Mouse (Mus musculus): Measurements from ENCODE around the gene Cd163. TPM values are rescaled to one million over a fixed set of nuclear protein-coding genes. Genes with fewer than 3 reads are reported as not detected.

Cd163 gene
- polyA plus RNA-seq, 1 experiment from 2014 or later, result 0.36 TPM

GRCm38 (mm10) chr6:124301447-124302192 is 2.8 kb upstream of the Cd163 start:
- WGBS, result 77% methylated on average over 3 of the region's 3 CpGs
- H3K9me3 ChIP-seq (ENCODE audit: control insufficient read depth, low read length), result no peaks in the 10 kb centered on the region
- no peaks in the 10 kb centered on the region for H3K36me3 ChIP-seq (ENCODE audit: control insufficient read depth, insufficient read depth, low read length)
- no peaks in the 10 kb centered on the region for H3K27me3 ChIP-seq (ENCODE audit: control insufficient read depth, insufficient read depth, low read depth, low read length)
- no peak overlapping the region for H3K27ac ChIP-seq (ENCODE audit: low read length)
- no peaks in the 10 kb centered on the region for H3K4me1 ChIP-seq (replicated peaks; ENCODE audit: control insufficient read depth, insufficient read depth, low read length)
- no peak for ATAC-seq (ENCODE audit: low read depth)
- no peak overlapping the region for H3K4me2 ChIP-seq (ENCODE audit: low read depth, low read length)
- H3K9ac ChIP-seq (ENCODE audit: low read length), result no peak overlapping the region
- H3K4me3 ChIP-seq (ENCODE audit: low read length), result no peak overlapping the region

GRCm38 (mm10) chr6:124308935-124309334 is 4.5 kb downstream of the Cd163 start:
- no peak for ATAC-seq (ENCODE audit: low read depth)
- H3K36me3 ChIP-seq (ENCODE audit: control insufficient read depth, insufficient read depth, low read length), result no peaks in the 10 kb centered on the region
- 78% methylated on average over 8 of the region's 8 CpGs for WGBS
- no peak overlapping the region for H3K27ac ChIP-seq (ENCODE audit: low read length)
- no peaks in the 10 kb centered on the region for H3K4me1 ChIP-seq (replicated peaks; ENCODE audit: control insufficient read depth, insufficient read depth, low read length)
- no peaks in the 10 kb centered on the region for H3K9me3 ChIP-seq (ENCODE audit: control insufficient read depth, low read length)
- no peak overlapping the region for H3K9ac ChIP-seq (ENCODE audit: low read length)
- no peak overlapping the region for H3K4me2 ChIP-seq (ENCODE audit: low read depth, low read length)
- H3K4me3 ChIP-seq (ENCODE audit: low read length), result no peak overlapping the region
- H3K27me3 ChIP-seq (ENCODE audit: control insufficient read depth, insufficient read depth, low read depth, low read length), result no peaks in the 10 kb centered on the region

DNA sequence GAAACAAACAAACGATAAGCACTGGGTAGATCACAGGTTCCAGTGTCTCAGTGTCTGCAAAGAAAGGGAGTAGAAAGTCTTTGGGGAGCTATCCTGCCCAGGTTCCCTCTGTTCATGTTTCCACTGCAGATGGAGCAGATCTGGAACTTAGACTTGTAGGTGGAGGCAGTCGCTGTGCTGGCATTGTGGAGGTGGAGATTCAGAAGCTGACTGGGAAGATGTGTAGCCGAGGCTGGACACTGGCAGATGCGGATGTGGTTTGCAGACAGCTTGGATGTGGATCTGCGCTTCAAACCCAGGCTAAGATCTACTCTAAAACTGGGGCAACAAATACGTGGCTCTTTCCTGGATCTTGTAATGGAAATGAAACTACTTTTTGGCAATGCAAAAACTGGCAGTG is 7.8 kb downstream of the Cd163 start:
- H3K4me1 ChIP-seq (replicated peaks; ENCODE audit: control insufficient read depth, insufficient read depth, low read length), result no peaks in the 10 kb centered on the region
- ATAC-seq (ENCODE audit: low read depth), result no peak
- WGBS, result 85% methylated on average over 6 of the region's 6 CpGs
- no peak overlapping the region for H3K4me2 ChIP-seq (ENCODE audit: low read depth, low read length)
- no peaks in the 10 kb centered on the region for H3K36me3 ChIP-seq (ENCODE audit: control insufficient read depth, insufficient read depth, low read length)
- H3K9ac ChIP-seq (ENCODE audit: low read length), result no peak overlapping the region
- H3K27ac ChIP-seq (ENCODE audit: low read length), result no peak overlapping the region
- no peaks in the 10 kb centered on the region for H3K9me3 ChIP-seq (ENCODE audit: control insufficient read depth, low read length)
- no peaks in the 10 kb centered on the region for H3K27me3 ChIP-seq (ENCODE audit: control insufficient read depth, insufficient read depth, low read depth, low read length)
- H3K4me3 ChIP-seq (ENCODE audit: low read length), result no peak overlapping the region

- Histone ChIP-seq H3K4me1 (replicated peaks; ENCODE audit: control insufficient read depth, insufficient read depth, low read length) (no peaks in the 10 kb centered on the region), H3K27me3 (ENCODE audit: control insufficient read depth, insufficient read depth, low read depth, low read length) (no peaks in the 10 kb centered on the region), H3K9me3 (ENCODE audit: control insufficient read depth, low read length) (no peaks in the 10 kb centered on the region), H3K36me3 (ENCODE audit: control insufficient read depth, insufficient read depth, low read length) (no peaks in the 10 kb centered on the region), H3K27ac (ENCODE audit: low read length) (no peak overlapping the region), H3K4me2 (ENCODE audit: low read depth, low read length) (no peak overlapping the region), H3K4me3 (ENCODE audit: low read length) (no peak overlapping the region), H3K9ac (ENCODE audit: low read length) (no peak overlapping the region)
- 47% methylated on average over 6 of the region's 6 CpGs for WGBS
- ATAC-seq (ENCODE audit: low read depth), result no peak
These were observed 15.9 kb downstream of the Cd163 start for GRCm38 (mm10) chr6:124320371-124320770.

DNA sequence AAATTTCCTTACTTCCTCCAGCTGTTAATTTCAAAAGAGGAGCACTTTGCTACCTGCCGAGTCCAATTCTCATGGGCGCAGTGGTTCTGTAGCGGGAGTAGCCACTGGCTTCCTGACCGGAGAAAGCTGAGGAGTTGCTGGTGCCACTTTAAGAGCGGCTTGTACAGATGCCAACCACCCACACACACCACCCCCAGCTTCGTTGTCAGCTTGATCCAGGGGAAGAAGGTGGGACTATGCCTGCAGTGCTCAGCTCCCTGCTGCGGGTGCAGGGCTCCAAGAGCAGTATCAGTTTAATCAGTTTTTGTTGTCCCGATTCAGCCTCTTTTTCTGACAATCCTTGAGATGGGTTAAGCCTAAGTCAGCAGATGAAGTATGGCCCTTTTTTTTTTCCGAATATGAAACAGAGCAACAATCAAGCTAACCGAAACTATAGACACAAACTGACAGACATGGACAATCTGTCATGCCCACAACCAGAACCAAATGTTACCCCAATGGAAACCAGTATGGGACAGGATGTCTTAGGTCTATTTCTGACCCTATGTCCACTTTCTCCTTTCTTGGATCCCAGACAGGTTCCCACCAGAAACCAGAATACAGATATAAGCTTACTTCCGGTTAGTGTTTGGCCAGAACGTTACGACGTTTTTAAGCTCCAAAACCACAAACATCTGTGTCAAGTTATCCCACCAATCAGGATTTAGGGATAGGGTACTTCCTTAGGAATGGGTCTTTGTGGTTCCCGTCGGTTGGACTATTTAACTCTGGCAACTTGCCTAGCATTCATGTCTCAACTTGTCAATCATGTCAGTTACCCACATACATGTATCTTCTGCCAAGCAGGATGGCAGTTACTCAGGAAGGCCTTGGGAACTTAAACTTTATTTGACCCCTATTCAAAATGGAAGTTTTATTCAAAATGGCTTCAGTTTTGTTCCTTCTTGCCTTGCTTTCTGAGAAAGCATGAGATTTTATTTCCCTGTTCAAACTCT is 17.3 kb downstream of the Cd163 start:
- 72% methylated on average over 16 of the region's 16 CpGs for WGBS
- Histone ChIP-seq H3K4me1 (replicated peaks; ENCODE audit: control insufficient read depth, insufficient read depth, low read length) (no peaks in the 10 kb centered on the region), H3K9me3 (ENCODE audit: control insufficient read depth, low read length) (no peaks in the 10 kb centered on the region), H3K27me3 (ENCODE audit: control insufficient read depth, insufficient read depth, low read depth, low read length) (no peaks in the 10 kb centered on the region), H3K4me2 (ENCODE audit: low read depth, low read length) (no peak overlapping the region), H3K27ac (ENCODE audit: low read length) (no peak overlapping the region), H3K36me3 (ENCODE audit: control insufficient read depth, insufficient read depth, low read length) (no peaks in the 10 kb centered on the region), H3K9ac (ENCODE audit: low read length) (no peak overlapping the region), H3K4me3 (ENCODE audit: low read length) (no peak overlapping the region)
- ATAC-seq (ENCODE audit: low read depth), result no peak

DNA sequence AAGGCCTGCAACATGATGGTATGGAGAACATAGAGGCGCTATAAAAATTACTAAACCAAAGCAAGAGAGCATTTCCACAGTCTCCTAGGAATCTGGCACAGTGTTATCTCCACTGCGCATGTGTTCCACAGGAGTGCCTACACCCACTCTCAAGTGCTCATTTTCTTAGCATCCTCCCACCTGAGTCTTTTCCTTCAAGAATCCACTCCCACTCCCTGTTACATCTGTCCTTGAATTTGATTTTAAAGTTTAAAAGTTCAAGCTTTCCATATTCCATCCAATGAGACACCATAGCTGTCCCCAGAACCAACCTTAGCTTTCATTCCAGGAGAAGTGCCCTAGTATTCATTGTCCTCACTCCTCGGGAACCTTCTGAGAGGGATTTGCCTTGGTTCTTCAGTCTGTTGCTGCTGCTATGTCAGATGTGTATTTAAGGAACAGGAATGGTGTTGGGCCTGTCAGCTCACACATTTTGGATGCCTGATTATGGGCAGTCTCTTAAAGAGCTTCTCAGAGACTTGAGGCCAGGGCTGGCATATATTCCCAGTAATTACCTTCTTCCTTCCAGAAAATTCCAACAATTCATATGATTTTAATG is 24.0 kb downstream of the Cd163 start:
- Histone ChIP-seq H3K4me1 (replicated peaks; ENCODE audit: control insufficient read depth, insufficient read depth, low read length) (no peaks in the 10 kb centered on the region), H3K27ac (ENCODE audit: low read length) (no peak overlapping the region), H3K36me3 (ENCODE audit: control insufficient read depth, insufficient read depth, low read length) (no peaks in the 10 kb centered on the region), H3K9me3 (ENCODE audit: control insufficient read depth, low read length) (no peaks in the 10 kb centered on the region), H3K27me3 (ENCODE audit: control insufficient read depth, insufficient read depth, low read depth, low read length) (no peaks in the 10 kb centered on the region), H3K9ac (ENCODE audit: low read length) (no peak overlapping the region), H3K4me3 (ENCODE audit: low read length) (no peak overlapping the region), H3K4me2 (ENCODE audit: low read depth, low read length) (no peak overlapping the region)
- ATAC-seq (ENCODE audit: low read depth), result no peak
- 83% methylated on average over 3 of the region's 3 CpGs for WGBS

GRCm38 (mm10) chr6:124329622-124330021 is 25.2 kb downstream of the Cd163 start:
- 87% methylated on average over 7 of the region's 7 CpGs for WGBS
- no peaks in the 10 kb centered on the region for H3K27me3 ChIP-seq (ENCODE audit: control insufficient read depth, insufficient read depth, low read depth, low read length)
- ATAC-seq (ENCODE audit: low read depth), result no peak
- no peak overlapping the region for H3K9ac ChIP-seq (ENCODE audit: low read length)
- no peaks in the 10 kb centered on the region for H3K9me3 ChIP-seq (ENCODE audit: control insufficient read depth, low read length)
- no peak overlapping the region for H3K27ac ChIP-seq (ENCODE audit: low read length)
- no peaks in the 10 kb centered on the region for H3K36me3 ChIP-seq (ENCODE audit: control insufficient read depth, insufficient read depth, low read length)
- no peaks in the 10 kb centered on the region for H3K4me1 ChIP-seq (replicated peaks; ENCODE audit: control insufficient read depth, insufficient read depth, low read length)
- no peak overlapping the region for H3K4me3 ChIP-seq (ENCODE audit: low read length)
- no peak overlapping the region for H3K4me2 ChIP-seq (ENCODE audit: low read depth, low read length)

DNA sequence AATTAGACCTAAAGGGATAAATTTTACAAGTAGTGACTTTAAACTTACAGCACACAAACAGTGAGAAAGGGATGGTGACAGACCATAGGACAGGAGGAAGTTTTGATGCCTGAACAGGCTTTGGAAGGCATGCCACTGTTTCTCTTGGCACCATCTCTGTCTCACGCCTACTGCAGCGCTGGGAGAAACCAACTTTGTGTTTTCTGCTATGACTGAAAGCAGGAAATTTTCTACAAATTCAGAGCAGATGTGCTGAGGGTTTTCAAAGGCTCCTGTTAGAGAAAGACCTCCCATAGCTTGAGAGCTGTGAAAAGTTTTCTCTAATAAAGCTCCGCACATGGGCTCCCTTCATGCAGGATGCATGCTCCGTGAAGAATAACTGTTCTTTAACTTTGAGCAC is 40.6 kb downstream of the Cd163 start:
- Histone ChIP-seq H3K36me3 (ENCODE audit: control insufficient read depth, insufficient read depth, low read length) (no peaks in the 10 kb centered on the region), H3K4me1 (replicated peaks; ENCODE audit: control insufficient read depth, insufficient read depth, low read length) (no peaks in the 10 kb centered on the region), H3K27ac (ENCODE audit: low read length) (no peak overlapping the region), H3K4me2 (ENCODE audit: low read depth, low read length) (no peak overlapping the region), H3K27me3 (ENCODE audit: control insufficient read depth, insufficient read depth, low read depth, low read length) (no peaks in the 10 kb centered on the region), H3K9ac (ENCODE audit: low read length) (no peak overlapping the region), H3K4me3 (ENCODE audit: low read length) (no peak overlapping the region), H3K9me3 (ENCODE audit: control insufficient read depth, low read length) (no peaks in the 10 kb centered on the region)
- ATAC-seq (ENCODE audit: low read depth), result no peak
- WGBS, result 71% methylated on average over 4 of the region's 4 CpGs

DNA sequence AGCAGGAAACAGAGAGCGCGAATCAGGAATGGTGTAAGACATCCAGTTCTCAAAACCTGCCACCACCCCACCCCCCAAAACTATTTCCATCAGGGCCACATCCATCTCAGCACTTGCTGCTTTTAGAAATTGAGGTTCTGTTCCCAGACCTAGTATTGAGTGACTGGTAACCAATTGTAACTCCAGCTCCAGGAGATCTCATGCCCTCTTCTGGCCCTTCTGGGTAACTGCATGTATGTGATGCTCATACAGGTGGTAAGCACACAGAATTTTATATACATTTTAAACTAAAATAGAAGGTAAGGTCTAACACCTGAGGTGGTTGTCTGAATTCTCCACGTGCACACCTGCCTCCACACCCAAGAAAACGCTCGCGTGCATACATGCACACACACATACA is 42.2 kb downstream of the Cd163 start:
- no peaks in the 10 kb centered on the region for H3K4me1 ChIP-seq (replicated peaks; ENCODE audit: control insufficient read depth, insufficient read depth, low read length)
- H3K9me3 ChIP-seq (ENCODE audit: control insufficient read depth, low read length), result no peaks in the 10 kb centered on the region
- ATAC-seq (ENCODE audit: low read depth), result no peak
- WGBS, result 70% methylated on average over 6 of the region's 6 CpGs
- no peak overlapping the region for H3K4me3 ChIP-seq (ENCODE audit: low read length)
- no peak overlapping the region for H3K4me2 ChIP-seq (ENCODE audit: low read depth, low read length)
- no peak overlapping the region for H3K27ac ChIP-seq (ENCODE audit: low read length)
- no peaks in the 10 kb centered on the region for H3K36me3 ChIP-seq (ENCODE audit: control insufficient read depth, insufficient read depth, low read length)
- H3K9ac ChIP-seq (ENCODE audit: low read length), result no peak overlapping the region
- H3K27me3 ChIP-seq (ENCODE audit: control insufficient read depth, insufficient read depth, low read depth, low read length), result no peaks in the 10 kb centered on the region
